Mouse (Mus musculus): Measurements from ENCODE around the gene Ttc23.

DNA sequence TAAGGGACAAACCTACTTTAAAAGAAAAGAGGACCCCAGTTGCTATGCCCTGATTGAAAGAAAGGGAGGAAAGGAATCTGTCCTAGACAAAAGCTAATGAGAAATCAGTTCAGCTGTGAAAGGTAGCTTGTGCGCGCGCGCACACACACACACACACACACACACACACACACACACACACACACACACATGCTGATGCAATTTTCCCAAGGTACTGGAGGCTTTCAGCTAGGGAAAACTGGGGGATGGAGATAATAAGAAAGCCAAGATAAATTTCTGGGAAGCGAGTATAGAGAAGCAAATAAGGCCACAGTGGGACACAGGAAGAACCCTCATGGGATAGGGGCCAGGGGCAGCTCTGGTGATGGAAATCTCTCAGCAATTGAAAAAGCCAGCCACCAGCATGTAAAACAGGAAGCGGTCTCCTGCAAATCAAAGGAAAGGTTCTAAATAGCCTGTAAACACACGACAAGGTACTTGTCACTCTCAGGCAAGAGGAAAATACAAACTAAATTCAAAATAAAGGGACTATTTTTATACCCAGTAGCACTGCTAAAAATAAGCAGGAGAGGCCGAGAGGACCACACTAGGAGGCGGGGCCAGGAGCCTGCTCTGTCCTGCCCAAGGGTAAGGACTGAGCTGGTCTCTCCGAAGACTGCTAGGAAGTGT, 33.3 kb upstream of the Ttc23 start:
- no peak for TF ChIP-seq CHD2 (IDR thresholded peaks at IDR 0.05; ENCODE audit: low read length)
- TF ChIP-seq ZKSCAN1 (IDR thresholded peaks at IDR 0.05; ENCODE audit: borderline replicate concordance, low read depth, low read length) = no peak
- TF ChIP-seq MXI1 (IDR thresholded peaks at IDR 0.05; ENCODE audit: low read depth, low read length) = no peak

Measured in CH12.LX (cell line).